Mouse (Mus musculus): Measurements from ENCODE around the gene Msrb2. TPM values are rescaled to one million over a fixed set of nuclear protein-coding genes. Genes with fewer than 3 reads are reported as not detected.

Msrb2 gene
- 13.6 and 20.0 TPM in 2 replicates for total RNA-seq (2017)

DNA sequence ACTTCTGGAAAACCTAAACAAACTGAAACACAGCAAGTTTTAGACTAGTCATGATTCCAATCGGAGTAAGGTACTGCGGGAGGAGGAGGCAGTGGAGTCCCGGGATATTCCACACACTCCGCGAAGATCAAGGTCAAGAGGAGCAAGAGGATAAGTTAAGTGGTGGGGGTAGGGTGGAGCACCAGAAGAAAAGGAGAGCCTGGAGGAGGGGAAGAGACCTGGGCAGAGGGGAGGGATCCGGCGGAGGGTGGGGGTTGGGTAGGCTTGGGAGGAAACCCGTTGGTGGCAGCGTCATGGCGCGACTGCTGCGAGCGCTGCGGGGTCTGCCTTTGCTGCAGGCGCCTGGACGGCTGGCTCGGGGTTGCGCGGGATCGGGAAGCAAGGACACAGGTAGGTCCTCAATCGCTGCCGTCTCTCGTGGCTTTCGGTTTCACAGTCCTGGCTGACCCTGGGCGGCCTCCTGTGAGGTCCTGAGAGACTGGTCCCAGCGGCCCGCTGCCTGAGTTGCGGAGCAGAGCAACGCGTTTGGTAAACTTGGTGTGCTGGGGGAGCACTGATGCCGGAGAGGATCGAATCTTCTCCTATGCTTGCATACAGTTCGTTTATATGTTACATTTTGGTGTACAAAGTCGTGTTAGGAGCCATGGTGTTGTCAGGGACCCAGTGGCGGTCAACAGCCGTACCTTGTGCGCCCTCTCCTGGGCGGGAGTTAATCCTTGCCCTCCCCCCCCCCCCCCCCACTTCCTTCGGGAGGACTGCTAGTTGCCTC is at the start of gene Msrb2:
Gene Msrb2, plus strand, starts transcription at position 51 of the 769 bp plus-strand sequence.
- ATAC-seq (replicated peaks; ENCODE audit: low read depth, poor library complexity, severe bottlenecking) = peak; percentile 81

DNA sequence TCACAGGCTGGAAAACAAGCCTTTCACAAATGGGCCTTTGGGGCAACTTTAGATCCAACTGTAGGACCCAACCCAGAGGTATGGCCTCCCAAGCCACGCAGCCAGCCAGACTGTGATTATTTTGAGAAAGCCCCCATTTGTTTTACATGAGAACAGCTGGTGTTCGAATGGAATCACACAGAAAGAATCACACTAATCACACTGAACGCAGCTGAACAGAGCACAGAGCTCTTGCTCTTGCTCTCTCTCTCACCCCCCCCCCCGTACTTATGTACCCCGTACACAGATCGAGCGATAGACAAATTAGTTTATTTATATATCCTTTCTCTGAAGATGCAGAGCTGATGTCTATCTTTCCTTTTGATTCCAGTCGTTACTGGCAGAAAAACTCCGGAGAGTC is 48.8 kb upstream of the Msrb2 start:
- ATAC-seq (replicated peaks; ENCODE audit: low read depth, poor library complexity, severe bottlenecking) = no peak

GRCm38 (mm10) chr2:19326376-19326775 is 44.9 kb upstream of the Msrb2 start:
- ATAC-seq (replicated peaks; ENCODE audit: low read depth, poor library complexity, severe bottlenecking) = no peak

DNA sequence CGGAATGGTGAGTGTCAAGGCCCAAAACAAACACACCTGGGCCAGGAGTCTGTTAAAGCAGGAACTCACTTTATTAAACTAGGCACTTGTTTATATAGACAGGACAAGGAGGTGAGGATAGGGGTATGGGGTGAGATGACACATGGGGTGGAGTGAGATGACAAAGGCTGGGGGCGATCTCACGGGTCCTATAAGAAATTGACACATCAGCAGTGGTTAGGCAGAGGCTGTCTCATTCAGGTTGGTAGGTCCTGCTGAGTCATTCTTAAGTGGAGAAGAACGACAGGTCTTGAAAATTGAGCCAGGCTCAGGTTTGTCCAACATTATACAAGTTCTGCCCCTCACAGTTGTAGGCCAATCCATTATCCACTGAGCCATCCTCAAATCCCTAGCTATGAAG is 43.4 kb upstream of the Msrb2 start:
- ATAC-seq (replicated peaks; ENCODE audit: low read depth, poor library complexity, severe bottlenecking) = peak; percentile 42; the same call in 1 of the 2 replicates

DNA sequence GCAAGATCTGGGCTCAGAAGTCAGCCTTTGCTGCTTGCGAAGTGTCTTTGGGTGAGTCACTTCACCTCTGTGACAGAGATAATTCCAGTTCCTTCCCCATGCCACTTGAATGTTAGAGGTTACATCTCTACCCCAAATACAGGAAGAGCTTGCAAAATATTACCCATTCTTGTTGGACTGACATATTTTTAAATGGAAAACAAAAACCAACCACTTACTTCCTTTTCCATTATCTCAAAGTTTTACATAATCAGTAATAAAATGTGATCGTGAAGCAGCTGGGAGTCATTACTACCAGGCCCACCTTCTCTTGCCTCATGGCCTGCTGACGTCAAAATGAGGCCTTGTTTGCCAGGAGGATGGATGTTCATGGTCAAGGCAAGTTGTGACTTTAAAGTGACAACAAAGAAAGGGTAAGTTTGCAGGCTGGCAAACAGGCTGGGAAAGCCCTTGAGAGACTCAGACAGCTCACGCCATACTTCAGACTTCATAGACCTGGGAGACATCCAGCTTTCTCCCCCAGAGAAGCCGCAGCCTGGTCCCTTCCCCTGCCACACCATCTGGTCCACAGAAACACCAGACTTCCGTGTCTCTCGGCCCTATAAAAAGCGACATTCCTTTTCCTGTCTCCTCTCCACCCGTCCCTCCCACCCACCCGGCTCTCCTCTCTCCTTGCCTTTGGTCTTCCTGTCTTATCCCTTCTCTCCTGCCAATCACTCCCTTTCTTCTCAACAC is 27.2 kb upstream of the Msrb2 start:
- ATAC-seq (replicated peaks; ENCODE audit: low read depth, poor library complexity, severe bottlenecking) = peak; percentile 64

GRCm38 (mm10) chr2:19344636-19345413 is 26.4 kb upstream of the Msrb2 start:
- ATAC-seq (replicated peaks; ENCODE audit: low read depth, poor library complexity, severe bottlenecking) = peak; percentile 86

GRCm38 (mm10) chr2:19345414-19345964 is 25.8 kb upstream of the Msrb2 start:
- ATAC-seq (replicated peaks; ENCODE audit: low read depth, poor library complexity, severe bottlenecking) = no peak

- ATAC-seq (replicated peaks; ENCODE audit: low read depth, poor library complexity, severe bottlenecking) = no peak
These were observed 22.8 kb upstream of the Msrb2 start for GRCm38 (mm10) chr2:19348454-19348853.

DNA sequence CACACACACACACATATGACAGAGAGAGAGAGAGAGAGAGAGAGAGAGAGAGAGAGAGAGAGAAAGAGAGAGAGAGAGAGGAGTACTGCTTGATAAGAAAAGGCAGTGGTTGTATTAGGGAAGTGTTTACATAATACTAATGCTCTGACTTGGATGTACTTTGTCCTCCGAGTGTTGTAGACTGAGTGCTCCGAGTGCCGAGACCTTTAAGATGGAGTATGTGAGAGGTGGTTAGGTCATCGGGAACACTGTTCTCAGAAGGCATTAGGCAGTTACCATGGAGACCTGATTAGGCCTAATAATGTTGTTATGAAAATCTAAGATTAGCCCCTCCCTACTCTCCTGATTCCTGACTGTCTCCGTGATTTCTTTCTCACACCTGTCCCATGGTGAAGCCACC is 21.1 kb upstream of the Msrb2 start:
- ATAC-seq (replicated peaks; ENCODE audit: low read depth, poor library complexity, severe bottlenecking) = no peak

DNA sequence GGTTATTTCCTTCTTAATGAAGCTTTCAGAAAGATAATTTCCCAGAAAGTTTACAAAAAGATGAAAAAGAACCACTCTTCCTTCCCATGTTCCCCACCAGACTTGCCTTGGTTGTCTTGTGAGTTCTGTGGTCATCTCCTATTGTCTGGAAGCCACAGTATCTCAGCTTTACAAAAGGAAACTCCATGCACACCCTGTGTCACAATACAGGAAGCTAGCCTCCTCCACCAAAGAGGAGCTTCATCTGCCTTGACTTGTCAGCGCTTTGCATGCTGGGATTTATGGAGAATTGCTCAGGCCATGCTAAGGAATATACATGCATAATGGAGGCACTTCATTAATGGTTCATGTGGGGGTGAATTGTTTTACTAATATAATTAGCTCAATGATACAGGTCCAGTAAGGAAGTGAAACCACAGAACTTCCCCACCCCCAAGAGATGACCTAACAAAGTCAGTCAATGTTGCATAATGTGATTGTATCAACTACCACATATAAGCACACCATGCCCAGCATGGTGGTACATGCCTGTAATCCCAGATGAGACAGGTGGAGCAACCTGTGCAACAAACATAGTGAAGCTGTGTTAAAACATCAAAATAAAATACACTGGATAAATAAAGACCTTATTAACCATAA is 19.5 kb upstream of the Msrb2 start:
- peak; percentile 82 for ATAC-seq (replicated peaks; ENCODE audit: low read depth, poor library complexity, severe bottlenecking)

DNA sequence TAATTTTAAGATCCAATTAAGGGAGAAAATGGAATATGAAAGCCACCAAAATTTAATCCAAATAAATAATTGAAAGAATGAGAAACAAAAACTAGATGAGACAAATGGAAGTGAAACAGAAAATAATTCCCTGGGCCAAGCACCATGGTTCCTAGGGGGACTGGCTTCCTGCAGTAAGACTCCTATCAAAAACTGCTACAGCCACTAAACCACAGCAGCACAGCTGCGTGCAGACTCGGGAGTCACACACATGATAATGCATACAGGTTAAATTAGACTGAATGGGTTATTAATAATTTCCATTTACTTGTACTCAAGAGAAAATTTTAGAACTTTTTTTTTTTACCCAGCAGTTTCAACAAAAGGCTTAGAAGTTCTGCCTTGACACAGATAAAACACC is 18.1 kb upstream of the Msrb2 start:
- peak; percentile 62 for ATAC-seq (replicated peaks; ENCODE audit: low read depth, poor library complexity, severe bottlenecking)

DNA sequence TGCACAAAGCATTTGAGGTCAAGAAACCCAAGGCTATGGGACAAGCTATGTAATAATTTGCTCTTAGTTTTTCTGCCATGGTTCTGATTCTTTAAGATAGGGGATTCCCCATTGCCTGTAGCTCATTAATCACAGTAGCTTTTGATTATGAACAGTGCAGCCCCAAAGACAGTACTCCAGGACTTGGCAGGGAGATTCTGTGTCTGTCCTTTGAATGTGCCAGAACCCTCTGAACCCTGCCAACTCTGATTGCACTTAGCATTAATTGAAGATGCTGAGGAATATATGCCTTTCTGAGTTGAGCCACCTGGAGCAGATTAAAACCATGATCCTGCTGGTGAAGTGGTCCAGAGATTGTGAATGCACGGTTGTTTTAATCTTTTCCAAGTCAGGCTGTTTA is 8.4 kb upstream of the Msrb2 start:
- ATAC-seq (replicated peaks; ENCODE audit: low read depth, poor library complexity, severe bottlenecking) = no peak

- no peak for ATAC-seq (replicated peaks; ENCODE audit: low read depth, poor library complexity, severe bottlenecking)
These were observed 4.8 kb upstream of the Msrb2 start for GRCm38 (mm10) chr2:19366426-19366825.

- no peak for ATAC-seq (replicated peaks; ENCODE audit: low read depth, poor library complexity, severe bottlenecking)
These were observed 4.1 kb upstream of the Msrb2 start for GRCm38 (mm10) chr2:19367114-19367513.

GRCm38 (mm10) chr2:19373695-19374094 is 2.5 kb downstream of the Msrb2 start:
- ATAC-seq (replicated peaks; ENCODE audit: low read depth, poor library complexity, severe bottlenecking) = no peak

DNA sequence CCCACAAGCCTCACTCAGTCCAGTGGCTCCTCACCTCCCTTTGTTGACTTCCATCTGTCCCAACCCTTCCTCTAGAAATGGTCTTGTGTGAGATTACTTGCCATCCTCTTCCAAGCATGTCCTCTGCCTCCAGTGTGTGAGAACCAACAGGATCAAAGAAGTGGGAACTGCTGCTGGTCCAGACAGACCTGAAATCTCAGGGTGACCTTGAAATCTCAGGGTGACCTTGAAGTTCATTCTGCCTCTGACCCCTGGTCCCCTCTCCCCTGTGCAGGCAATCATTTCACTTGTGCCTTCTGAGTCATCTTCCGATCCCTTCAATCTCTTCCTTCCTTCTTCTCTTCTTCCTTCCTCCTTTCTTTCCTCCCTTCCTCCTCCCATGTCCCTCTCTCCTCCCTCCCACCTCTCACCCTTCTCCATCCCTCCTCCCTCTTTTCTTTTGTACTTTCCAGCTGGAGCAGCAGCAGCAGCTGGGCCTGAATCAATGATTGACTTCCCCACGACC is 9.3 kb downstream of the Msrb2 start:
- no peak for ATAC-seq (replicated peaks; ENCODE audit: low read depth, poor library complexity, severe bottlenecking)

DNA sequence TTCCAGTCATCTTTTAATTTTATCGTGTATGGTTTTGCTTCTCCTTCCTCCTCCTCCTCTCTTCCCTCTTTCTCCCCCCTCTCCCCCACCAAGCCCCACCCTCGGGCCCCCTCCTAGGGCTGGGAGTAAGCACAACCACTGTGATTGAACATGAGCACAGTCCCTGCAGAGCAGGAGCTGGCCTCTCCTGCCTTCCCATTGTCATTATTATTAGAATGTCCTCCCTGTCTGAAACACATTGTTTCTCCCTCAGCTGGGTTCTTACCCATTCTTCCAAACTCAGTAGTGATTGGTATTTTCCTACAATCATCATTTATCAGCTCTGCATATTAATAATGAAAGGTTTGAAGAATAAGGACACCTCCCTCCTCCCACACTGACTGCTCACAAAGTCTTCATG is 9.7 kb downstream of the Msrb2 start:
- no peak for ATAC-seq (replicated peaks; ENCODE audit: low read depth, poor library complexity, severe bottlenecking)

DNA sequence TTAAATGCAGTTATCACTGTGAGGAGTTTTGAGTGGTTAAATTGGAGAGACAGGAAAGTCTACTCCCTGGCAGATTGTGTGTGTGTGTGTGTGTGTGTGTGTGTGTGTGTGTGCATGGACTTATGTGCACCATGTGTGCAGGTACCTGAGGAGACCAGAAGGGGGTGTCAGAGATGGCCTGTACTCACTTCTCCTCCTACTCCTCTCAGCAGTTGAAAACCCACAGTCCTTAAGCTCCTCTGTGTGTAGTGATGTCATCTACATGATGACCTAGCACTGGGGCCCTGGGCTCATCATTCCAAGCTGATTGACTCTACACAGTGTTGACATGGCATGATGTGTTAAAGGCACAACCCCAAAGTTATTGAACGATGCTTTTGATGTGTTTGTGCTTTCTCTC is 11.0 kb downstream of the Msrb2 start:
- ATAC-seq (replicated peaks; ENCODE audit: low read depth, poor library complexity, severe bottlenecking) = no peak

GRCm38 (mm10) chr2:19383006-19383405 is 11.8 kb downstream of the Msrb2 start:
- ATAC-seq (replicated peaks; ENCODE audit: low read depth, poor library complexity, severe bottlenecking) = no peak

- no peak for ATAC-seq (replicated peaks; ENCODE audit: low read depth, poor library complexity, severe bottlenecking)
These were observed 14.5 kb downstream of the Msrb2 start for GRCm38 (mm10) chr2:19385772-19386171.
